Mouse (Mus musculus) neural tube, embryonic 12.5 days (tissue): Measurements from ENCODE around the gene Abcg4. TPM values are rescaled to one million over a fixed set of nuclear protein-coding genes. Genes with fewer than 3 reads are reported as not detected.

Experiments
- ATAC-seq: fragments of 200-750 bp; cut with Nextera tagmentation; 2 replicates; pipeline ENCODE4 v1.8.0; 2017; ENCODE audit warnings: low read depth, mild to moderate bottlenecking, moderate TSS enrichment, moderate library complexity; ENCODE audit not compliant: low FRiP score
- H3K27ac ChIP-seq: fragments of 300-500 bp; sonication (generic); 2 replicates; pipeline ENCODE4 v1.5.1; 2016
- H3K27me3 ChIP-seq: fragments of 300-500 bp; sonication (generic); replicated peaks from 2 replicates; pipeline ENCODE4 v1.6.1; 2016; ENCODE audit warnings: mild to moderate bottlenecking
- H3K36me3 ChIP-seq: fragments of 300-500 bp; sonication (generic); 2 replicates; pipeline ENCODE4 v1.6.1; 2016; ENCODE audit warnings: mild to moderate bottlenecking
- H3K4me1 ChIP-seq: fragments of 300-500 bp; sonication (generic); 2 replicates; pipeline ENCODE4 v1.6.1; 2016
- H3K4me2 ChIP-seq: fragments of 300-500 bp; sonication (generic); replicated peaks from 2 replicates; pipeline ENCODE4 v1.6.1; 2016; ENCODE audit warnings: mild to moderate bottlenecking
- H3K4me3 ChIP-seq: fragments of 300-500 bp; sonication (generic); 2 replicates; pipeline ENCODE4 v1.5.1; 2016
- H3K9ac ChIP-seq: fragments of 300-500 bp; sonication (generic); 2 replicates; pipeline ENCODE4 v1.6.1; 2016; ENCODE audit warnings: mild to moderate bottlenecking
- H3K9me3 ChIP-seq: fragments of 300-500 bp; sonication (generic); 2 replicates; pipeline ENCODE4 v1.6.1; 2016; ENCODE audit warnings: mild to moderate bottlenecking
- WGBS: fragments of 180-500 bp; shearing (Covaris S2); methylation state at CpG from one replicate; pipeline ENCODE4 v1.1.7; 2016; 5-methylcytosine and 5-hydroxymethylcytosine counted together
- polyA plus RNA-seq: library from polyadenylated mRNA; unstranded; fragments of >200 nt; fragmentation: Nextera tagmentation; extraction: Ambion mirVana; gene quantifications from 2 replicates; pipeline ENCODE4 v1.2.1, GENCODE M21; 2016

Gene Abcg4
- polyA plus RNA-seq, 1 experiment from 2014 or later: 13.8 TPM

- Histone ChIP-seq H3K27me3 (no peaks in the 10 kb centered on the region), H3K27ac (no peak overlapping the region), H3K4me1 (peaks cover 30% of the 10 kb centered on the region), H3K9ac (peak overlapping the region; percentile 33; the same call in 1 of the 2 replicates), H3K9me3 (no peaks in the 10 kb centered on the region), H3K4me3 (peak overlapping the region; percentile 88; the same call in 1 of the 2 replicates), H3K4me2 (peak overlapping the region; percentile 94), H3K36me3 (peaks cover 38% of the 10 kb centered on the region)
- no peak for ATAC-seq
- 72% methylated on average over 5 of the region's 5 CpGs for WGBS
These were observed 29.8 kb upstream of the Abcg4 start for GRCm38 (mm10) chr9:44318076-44318825.

GRCm38 (mm10) chr9:44317452-44317851 lies 29.0 kb upstream of the Abcg4 start:
- Histone ChIP-seq H3K36me3 (peaks cover 46% of the 10 kb centered on the region), H3K4me1 (peaks cover 30% of the 10 kb centered on the region), H3K9ac (no peak overlapping the region), H3K4me2 (peak overlapping the region; percentile 94; the same call in 1 of the 2 replicates), H3K4me3 (no peak overlapping the region), H3K27ac (no peak overlapping the region), H3K9me3 (no peaks in the 10 kb centered on the region), H3K27me3 (no peaks in the 10 kb centered on the region)
- no peak for ATAC-seq
- 74% methylated on average over 4 of the region's 4 CpGs for WGBS

- Histone ChIP-seq H3K4me3 (no peak overlapping the region), H3K27ac (no peak overlapping the region), H3K4me2 (no peak overlapping the region), H3K9me3 (no peaks in the 10 kb centered on the region), H3K27me3 (no peaks in the 10 kb centered on the region), H3K4me1 (peaks cover 33% of the 10 kb centered on the region), H3K9ac (no peak overlapping the region), H3K36me3 (peaks cover 50% of the 10 kb centered on the region)
- no peak for ATAC-seq
- 95% methylated on average over 18 of the region's 18 CpGs for WGBS
These were observed 26.5 kb upstream of the Abcg4 start for GRCm38 (mm10) chr9:44314910-44315309.

GRCm38 (mm10) chr9:44314257-44314547 lies 25.8 kb upstream of the Abcg4 start:
- no peaks in the 10 kb centered on the region for H3K9me3 ChIP-seq
- no peak overlapping the region for H3K4me3 ChIP-seq
- peaks cover 50% of the 10 kb centered on the region for H3K36me3 ChIP-seq
- H3K9ac ChIP-seq: no peak overlapping the region
- 77% methylated on average over 4 of the region's 4 CpGs for WGBS
- no peaks in the 10 kb centered on the region for H3K27me3 ChIP-seq
- H3K4me1 ChIP-seq: peaks cover 29% of the 10 kb centered on the region
- H3K27ac ChIP-seq: no peak overlapping the region
- H3K4me2 ChIP-seq: no peak overlapping the region
- ATAC-seq: no peak

- Histone ChIP-seq H3K9ac (no peak overlapping the region), H3K27ac (no peak overlapping the region), H3K36me3 (peaks cover 50% of the 10 kb centered on the region), H3K4me3 (no peak overlapping the region), H3K4me2 (no peak overlapping the region), H3K4me1 (peaks cover 23% of the 10 kb centered on the region), H3K9me3 (no peaks in the 10 kb centered on the region), H3K27me3 (no peaks in the 10 kb centered on the region)
- WGBS: 82% methylated on average over 19 of the region's 19 CpGs
- no peak for ATAC-seq
These were observed 25.3 kb upstream of the Abcg4 start for GRCm38 (mm10) chr9:44313476-44314256.

GRCm38 (mm10) chr9:44311136-44312134 lies 23.0 kb upstream of the Abcg4 start:
- ATAC-seq: peak; percentile 63; the same call in 1 of the 2 replicates

GRCm38 (mm10) chr9:44310750-44311135 lies 22.3 kb upstream of the Abcg4 start:
- Histone ChIP-seq H3K9me3 (no peaks in the 10 kb centered on the region), H3K36me3 (peaks cover 37% of the 10 kb centered on the region), H3K9ac (no peak overlapping the region), H3K27ac (no peak overlapping the region), H3K4me1 (peaks cover 10% of the 10 kb centered on the region), H3K4me3 (no peak overlapping the region), H3K4me2 (peak overlapping the region; percentile 27), H3K27me3 (no peaks in the 10 kb centered on the region)
- ATAC-seq: no peak
- 32% methylated on average over 10 of the region's 10 CpGs for WGBS

More at GRCm38 (mm10) chr9:44311136-44312134, 23.0 kb upstream of the Abcg4 start:
- peaks cover 10% of the 10 kb centered on the region for H3K4me1 ChIP-seq
- H3K36me3 ChIP-seq: peaks cover 44% of the 10 kb centered on the region
- H3K27ac ChIP-seq: no peak overlapping the region
- peak overlapping the region; percentile 27 for H3K4me2 ChIP-seq
- no peaks in the 10 kb centered on the region for H3K27me3 ChIP-seq
- WGBS: 6% methylated on average over 27 of the region's 27 CpGs
- H3K9ac ChIP-seq: no peak overlapping the region
- no peaks in the 10 kb centered on the region for H3K9me3 ChIP-seq
- H3K4me3 ChIP-seq: no peak overlapping the region

GRCm38 (mm10) chr9:44309756-44310155 lies 21.3 kb upstream of the Abcg4 start:
- no peak for ATAC-seq
- H3K27ac ChIP-seq: no peak overlapping the region
- H3K4me1 ChIP-seq: peaks cover 12% of the 10 kb centered on the region
- no peaks in the 10 kb centered on the region for H3K27me3 ChIP-seq
- WGBS: 56% methylated on average over 3 of the region's 3 CpGs
- H3K4me2 ChIP-seq: no peak overlapping the region
- no peak overlapping the region for H3K4me3 ChIP-seq
- H3K9me3 ChIP-seq: no peaks in the 10 kb centered on the region
- peaks cover 27% of the 10 kb centered on the region for H3K36me3 ChIP-seq
- no peak overlapping the region for H3K9ac ChIP-seq

- H3K27ac ChIP-seq: no peak overlapping the region
- peaks cover 8% of the 10 kb centered on the region for H3K36me3 ChIP-seq
- no peak overlapping the region for H3K4me3 ChIP-seq
- no peak for ATAC-seq
- no peak overlapping the region for H3K9ac ChIP-seq
- no peaks in the 10 kb centered on the region for H3K9me3 ChIP-seq
- H3K4me2 ChIP-seq: no peak overlapping the region
- H3K27me3 ChIP-seq: no peaks in the 10 kb centered on the region
- peaks cover 19% of the 10 kb centered on the region for H3K4me1 ChIP-seq
- WGBS: 80% methylated on average over 2 of the region's 2 CpGs
These were observed 18.8 kb upstream of the Abcg4 start for GRCm38 (mm10) chr9:44307248-44307647.

- no peak for ATAC-seq
- Histone ChIP-seq H3K36me3 (peaks cover 14% of the 10 kb centered on the region), H3K4me2 (no peak overlapping the region), H3K27me3 (no peaks in the 10 kb centered on the region), H3K9me3 (no peaks in the 10 kb centered on the region), H3K4me3 (no peak overlapping the region), H3K27ac (no peak overlapping the region), H3K4me1 (peaks cover 19% of the 10 kb centered on the region), H3K9ac (no peak overlapping the region)
- 91% methylated on average over 6 of the region's 6 CpGs for WGBS
These were observed 18.1 kb upstream of the Abcg4 start for GRCm38 (mm10) chr9:44306532-44306931.

- no peaks in the 10 kb centered on the region for H3K9me3 ChIP-seq
- peak within 1 kb of the TSS; percentile 80 for H3K9ac ChIP-seq
- peaks cover 24% of the 10 kb centered on the region for H3K36me3 ChIP-seq
- no peaks in the 10 kb centered on the region for H3K27me3 ChIP-seq
- H3K27ac ChIP-seq: 0 out of 2 replicates have a peak within 1 kb of the TSS, but pooled peaks have one; percentile 17
- peak within 1 kb of the TSS; percentile 74 for H3K4me2 ChIP-seq
- peak; percentile 99 for ATAC-seq
- under 1% methylated on average over 54 of the region's 54 CpGs for WGBS
- peaks cover 10% of the 10 kb centered on the region for H3K4me1 ChIP-seq
- H3K4me3 ChIP-seq: peak within 1 kb of the TSS; percentile 77
These were observed 17.2 kb upstream of the Abcg4 start, which contains the start of gene Hinfp for GRCm38 (mm10) chr9:44305466-44306079. TSS of gene Hinfp (minus strand) at chr9:44305671.
